Mouse (Mus musculus) right cerebral cortex, postnatal 10 days (tissue): ENCODE results near the gene Smtn.

Source experiments
- DNase-seq, 2 experiments: peaks; one replicate each; pipeline ENCODE4 v3.0.0; 2021; ENCODE audit warnings: low spot score in 2 of 2

Gene Smtn

GRCm38 (mm10) chr11:3540451-3541085, at the start of gene Smtn:
TSS of gene Smtn (minus strand) at chr11:3540612.
- DNase-seq: peak in 1 of 2 experiments; percentile 21

GRCm38 (mm10) chr11:3588036-3588672, 47.7 kb upstream of the Smtn start:
- no peak for DNase-seq

GRCm38 (mm10) chr11:3587350-3587749, 46.9 kb upstream of the Smtn start:
- no peak for DNase-seq

GRCm38 (mm10) chr11:3585983-3586618, 45.7 kb upstream of the Smtn start:
- DNase-seq: no peak

- no peak for DNase-seq
Measured at GRCm38 (mm10) chr11:3583127-3583526, 42.7 kb upstream of the Smtn start.

GRCm38 (mm10) chr11:3581908-3582307, 41.5 kb upstream of the Smtn start:
- no peak for DNase-seq

- no peak for DNase-seq
Measured at GRCm38 (mm10) chr11:3580306-3581084, 40.1 kb upstream of the Smtn start.

GRCm38 (mm10) chr11:3578050-3578725, 37.8 kb upstream of the Smtn start:
- DNase-seq: no peak

- DNase-seq: no peak
Measured at GRCm38 (mm10) chr11:3575238-3575637, 34.8 kb upstream of the Smtn start.

GRCm38 (mm10) chr11:3573092-3573491, 32.7 kb upstream of the Smtn start:
- peak; percentile 38 to 49 for DNase-seq

GRCm38 (mm10) chr11:3572181-3572580, 31.8 kb upstream of the Smtn start:
- no peak for DNase-seq

- DNase-seq: no peak
Measured at GRCm38 (mm10) chr11:3570321-3570720, 29.9 kb upstream of the Smtn start.

- no peak for DNase-seq
Measured at GRCm38 (mm10) chr11:3567896-3568295, 27.5 kb upstream of the Smtn start.

- peak; percentile 31 to 35 for DNase-seq
Measured at GRCm38 (mm10) chr11:3566018-3566417, 25.6 kb upstream of the Smtn start.

GRCm38 (mm10) chr11:3564451-3564850, 24.0 kb upstream of the Smtn start:
- DNase-seq: no peak

- no peak for DNase-seq
Measured at GRCm38 (mm10) chr11:3563853-3564252, 23.4 kb upstream of the Smtn start.

GRCm38 (mm10) chr11:3560202-3560601, 19.8 kb upstream of the Smtn start:
- no peak for DNase-seq

GRCm38 (mm10) chr11:3557852-3558251, 17.4 kb upstream of the Smtn start:
- DNase-seq: no peak

- no peak for DNase-seq
Measured at GRCm38 (mm10) chr11:3554976-3555375, 14.6 kb upstream of the Smtn start.

- no peak for DNase-seq
Measured at GRCm38 (mm10) chr11:3549791-3550190, 9.4 kb upstream of the Smtn start.

GRCm38 (mm10) chr11:3548564-3549295, 8.3 kb upstream of the Smtn start:
- no peak for DNase-seq
